Mouse (Mus musculus): ENCODE measurements around the gene Got1.
"Not testable (repeated sequence)": the region's sequence is repeated elsewhere in the genome, so short reads cannot be mapped to it uniquely, and the experiment has no call there.

Got1 gene

GRCm38 (mm10) chr19:43521996-43522395 is 2.4 kb downstream of the Got1 start:
- no peak for DNase-seq (ENCODE audit: low spot score in 2 of 2)

GRCm38 (mm10) chr19:43521362-43521761 is 3.0 kb downstream of the Got1 start:
- DNase-seq (ENCODE audit: low spot score in 2 of 2), result no peak

GRCm38 (mm10) chr19:43520402-43520801 is 4.0 kb downstream of the Got1 start:
- DNase-seq (ENCODE audit: low spot score in 2 of 2), result no peak

GRCm38 (mm10) chr19:43519226-43519625 is 5.2 kb downstream of the Got1 start:
- no peak for DNase-seq (ENCODE audit: low spot score in 2 of 2)

- DNase-seq (ENCODE audit: low spot score in 2 of 2), result no peak
Observed at GRCm38 (mm10) chr19:43518261-43518660, 6.1 kb downstream of the Got1 start.

- DNase-seq (ENCODE audit: low spot score in 2 of 2), result no peak
Observed at GRCm38 (mm10) chr19:43517808-43518207, 6.6 kb downstream of the Got1 start.

- DNase-seq (ENCODE audit: low spot score in 2 of 2), result no peak
Observed at GRCm38 (mm10) chr19:43517320-43517719, 7.1 kb downstream of the Got1 start.

GRCm38 (mm10) chr19:43516397-43517035 is 7.9 kb downstream of the Got1 start:
- DNase-seq (ENCODE audit: low spot score in 2 of 2), result no peak

- DNase-seq (ENCODE audit: low spot score in 2 of 2), result no peak
Observed at GRCm38 (mm10) chr19:43515668-43516396, 8.6 kb downstream of the Got1 start.

- no peak for DNase-seq (ENCODE audit: low spot score in 2 of 2)
Observed at GRCm38 (mm10) chr19:43513874-43514273, 10.5 kb downstream of the Got1 start.

- no peak for DNase-seq (ENCODE audit: low spot score in 2 of 2)
Observed at GRCm38 (mm10) chr19:43511621-43512620, 12.5 kb downstream of the Got1 start.

- no peak for DNase-seq (ENCODE audit: low spot score in 2 of 2)
Observed at GRCm38 (mm10) chr19:43510436-43511220, 13.8 kb downstream of the Got1 start.

GRCm38 (mm10) chr19:43505441-43505840 is 19.0 kb downstream of the Got1 start:
- no peak for DNase-seq (ENCODE audit: low spot score in 2 of 2)

GRCm38 (mm10) chr19:43503593-43503992 is 20.8 kb downstream of the Got1 start:
- DNase-seq (ENCODE audit: low spot score in 2 of 2), result not testable (repeated sequence)

- no peak for DNase-seq (ENCODE audit: low spot score in 2 of 2)
Observed at GRCm38 (mm10) chr19:43502630-43503029, 21.8 kb downstream of the Got1 start.

- DNase-seq (ENCODE audit: low spot score in 2 of 2), result no peak
Observed at GRCm38 (mm10) chr19:43498874-43499273, 25.5 kb downstream of the Got1 start.

GRCm38 (mm10) chr19:43497440-43497839 is 27.0 kb downstream of the Got1 start:
- no peak for DNase-seq (ENCODE audit: low spot score in 2 of 2)

- DNase-seq (ENCODE audit: low spot score in 2 of 2), result peak; percentile 37 to 70
Observed at GRCm38 (mm10) chr19:43495846-43496245, 28.6 kb downstream of the Got1 start.

GRCm38 (mm10) chr19:43494914-43495313 is 29.5 kb downstream of the Got1 start:
- peak in 1 of 2 experiments; percentile 18 for DNase-seq (ENCODE audit: low spot score in 2 of 2)

GRCm38 (mm10) chr19:43493878-43494277 is 30.5 kb downstream of the Got1 start:
- no peak for DNase-seq (ENCODE audit: low spot score in 2 of 2)

- DNase-seq (ENCODE audit: low spot score in 2 of 2), result not testable (repeated sequence)
Observed at GRCm38 (mm10) chr19:43493316-43493715, 31.1 kb downstream of the Got1 start.
